Mouse (Mus musculus): ENCODE results near the gene Higd2a.

DNA sequence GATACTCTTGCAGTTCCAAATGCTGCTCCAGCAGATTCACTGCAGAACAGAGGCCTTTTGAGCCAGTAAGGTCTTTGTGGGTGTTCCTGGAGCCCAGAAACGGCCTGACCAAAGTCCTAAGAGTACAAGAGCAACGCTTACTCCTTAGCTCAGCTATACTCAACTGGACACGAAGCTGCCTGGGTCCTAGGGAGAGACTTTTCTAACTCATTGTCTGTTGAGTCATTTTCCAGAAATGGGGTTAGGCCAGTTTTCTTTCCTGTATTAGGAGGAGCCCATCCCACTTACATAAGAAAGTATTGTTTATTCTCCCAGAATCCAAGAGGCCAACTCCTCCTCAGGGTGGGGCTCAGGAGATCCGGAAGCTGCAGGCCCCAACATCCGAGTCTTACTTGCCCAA lies 15.4 kb downstream of the Higd2a start:
- TF ChIP-seq POLR2A (IDR thresholded peaks at IDR 0.05; ENCODE audit: low read depth, low read length) (no peak), CTCF (IDR thresholded peaks at IDR 0.05; ENCODE audit: extremely low read depth, insufficient read length, insufficient replicate concordance, low read depth, low read length) (no peak)

All from small intestine, adult 2 months (tissue).